Mouse (Mus musculus) neural tube, embryonic 11.5 days (tissue): ENCODE results near the gene Cyp3a13. TPM values are rescaled to one million over a fixed set of nuclear protein-coding genes. Genes with fewer than 3 reads are reported as not detected.
"Not testable (repeated sequence)": the region's sequence is repeated elsewhere in the genome, so short reads cannot be mapped to it uniquely, and the experiment has no call there.

Experiments
- ATAC-seq: fragments of 200-750 bp; cut with Nextera tagmentation; 2 replicates; pipeline ENCODE4 v1.8.0; 2017; ENCODE audit warnings: moderate number of reproducible peaks, mild to moderate bottlenecking, moderate TSS enrichment, moderate library complexity; ENCODE audit not compliant: insufficient read depth, low FRiP score, low TSS enrichment
- DNase-seq: peaks from one replicate; pipeline ENCODE4 v3.0.0-alpha.2; 2015; ENCODE audit warnings: low spot score
- H3K27ac ChIP-seq: fragments of 300-500 bp; sonication (generic); 2 replicates; pipeline ENCODE4 v1.5.1; 2014; ENCODE audit warnings: low read depth, mild to moderate bottlenecking, low read length
- H3K27me3 ChIP-seq: fragments of 300-500 bp; sonication (generic); 2 replicates; pipeline ENCODE4 v1.6.1; 2014; ENCODE audit warnings: mild to moderate bottlenecking, low read length, mixed read lengths; ENCODE audit not compliant: control insufficient read depth, insufficient read depth
- H3K36me3 ChIP-seq: fragments of 300-500 bp; sonication (generic); 2 replicates; pipeline ENCODE4 v1.6.1; 2014; ENCODE audit warnings: mild to moderate bottlenecking, low read length, moderate library complexity, mixed read lengths; ENCODE audit not compliant: control insufficient read depth, insufficient read depth
- H3K4me1 ChIP-seq: fragments of 300-500 bp; sonication (generic); 2 replicates; pipeline ENCODE4 v1.6.1; 2014; ENCODE audit warnings: low read length, mixed read lengths; ENCODE audit not compliant: control insufficient read depth, insufficient read depth
- H3K4me2 ChIP-seq: fragments of 300-500 bp; sonication (generic); 2 replicates; pipeline ENCODE4 v1.6.1; 2014; ENCODE audit warnings: low read depth, mild to moderate bottlenecking, moderate library complexity
- H3K4me3 ChIP-seq: fragments of 300-500 bp; sonication (generic); 2 replicates; pipeline ENCODE4 v1.5.1; 2014; ENCODE audit warnings: low read depth, low read length
- H3K9ac ChIP-seq: fragments of 300-500 bp; sonication (generic); 2 replicates; pipeline ENCODE4 v1.6.1; 2014; ENCODE audit warnings: mild to moderate bottlenecking, low read length
- H3K9me3 ChIP-seq: fragments of 300-500 bp; sonication (generic); 2 replicates; pipeline ENCODE4 v1.6.1; 2016; ENCODE audit warnings: low read length; ENCODE audit not compliant: control insufficient read depth
- WGBS: fragments of 180-500 bp; shearing (Covaris S2); extraction: QIAGEN DNeasy Blood & Tissue Kit; methylation state at CpG from one replicate; pipeline ENCODE4 v1.1.7; 2014; 5-methylcytosine and 5-hydroxymethylcytosine counted together
- polyA plus RNA-seq: library from polyadenylated mRNA; unstranded; fragments of >200 nt; fragmentation: Nextera tagmentation; extraction: Ambion mirVana; gene quantifications from 2 replicates; pipeline ENCODE4 v1.2.1, GENCODE M21; 2014

The Cyp3a13 gene
- polyA plus RNA-seq, 1 experiment from 2014 or later = 0.08 TPM

- 93% methylated on average over 2 of the region's 2 CpGs for WGBS
- ATAC-seq = no peak
- no peak overlapping the region for H3K9ac ChIP-seq
- no peaks in the 10 kb centered on the region for H3K4me1 ChIP-seq
- DNase-seq = no peak
- H3K4me2 ChIP-seq = no peak overlapping the region
- no peaks in the 10 kb centered on the region for H3K27me3 ChIP-seq
- no peaks in the 10 kb centered on the region for H3K9me3 ChIP-seq
- H3K36me3 ChIP-seq = no peaks in the 10 kb centered on the region
- no peak overlapping the region for H3K4me3 ChIP-seq
- no peak overlapping the region for H3K27ac ChIP-seq
Measured at GRCm38 (mm10) chr5:137936486-137936885, 15.1 kb upstream of the Cyp3a13 start.

GRCm38 (mm10) chr5:137933934-137934333, 12.5 kb upstream of the Cyp3a13 start:
- H3K4me3 ChIP-seq, H3K27me3 ChIP-seq, H3K9ac ChIP-seq, DNase-seq, H3K4me2 ChIP-seq, H3K4me1 ChIP-seq, H3K9me3 ChIP-seq, ATAC-seq, H3K36me3 ChIP-seq, H3K27ac ChIP-seq: not testable (repeated sequence)
- 79% methylated on average over 2 of the region's 2 CpGs for WGBS

- H3K9me3 ChIP-seq = no peaks in the 10 kb centered on the region
- DNase-seq (no peak), ATAC-seq (no peak)
- no peaks in the 10 kb centered on the region for H3K36me3 ChIP-seq
- no peak overlapping the region for H3K4me3 ChIP-seq
- no peak overlapping the region for H3K4me2 ChIP-seq
- H3K27me3 ChIP-seq = no peaks in the 10 kb centered on the region
- WGBS = 81% methylated on average over 11 of the region's 11 CpGs
- no peak overlapping the region for H3K27ac ChIP-seq
- no peaks in the 10 kb centered on the region for H3K4me1 ChIP-seq
- H3K9ac ChIP-seq = no peak overlapping the region
Measured at GRCm38 (mm10) chr5:137928439-137928838, 7.0 kb upstream of the Cyp3a13 start.

GRCm38 (mm10) chr5:137922171-137922570, 752 bp upstream of the Cyp3a13 start:
- H3K9ac ChIP-seq = no peak overlapping the region
- no peak overlapping the region for H3K27ac ChIP-seq
- ATAC-seq = no peak
- H3K4me3 ChIP-seq = no peak overlapping the region
- DNase-seq = no peak
- no peak overlapping the region for H3K4me2 ChIP-seq
- H3K9me3 ChIP-seq = no peaks in the 10 kb centered on the region
- no peaks in the 10 kb centered on the region for H3K36me3 ChIP-seq
- no peaks in the 10 kb centered on the region for H3K4me1 ChIP-seq
- H3K27me3 ChIP-seq = no peaks in the 10 kb centered on the region

GRCm38 (mm10) chr5:137915550-137915949, 5.9 kb downstream of the Cyp3a13 start:
- DNase-seq (no peak), ATAC-seq (no peak)
- Histone ChIP-seq H3K4me2 (no peak overlapping the region), H3K9me3 (no peaks in the 10 kb centered on the region), H3K9ac (no peak overlapping the region), H3K4me3 (no peak overlapping the region), H3K27ac (no peak overlapping the region), H3K27me3 (no peaks in the 10 kb centered on the region), H3K36me3 (no peaks in the 10 kb centered on the region), H3K4me1 (no peaks in the 10 kb centered on the region)
- 84% methylated on average over 6 of the region's 6 CpGs for WGBS

GRCm38 (mm10) chr5:137914508-137914907, 6.9 kb downstream of the Cyp3a13 start:
- H3K4me3 ChIP-seq = no peak overlapping the region
- H3K9me3 ChIP-seq = no peaks in the 10 kb centered on the region
- no peak for ATAC-seq
- no peaks in the 10 kb centered on the region for H3K27me3 ChIP-seq
- H3K36me3 ChIP-seq = no peaks in the 10 kb centered on the region
- H3K27ac ChIP-seq = no peak overlapping the region
- no peak for DNase-seq
- H3K4me2 ChIP-seq = no peak overlapping the region
- no peak overlapping the region for H3K9ac ChIP-seq
- no peaks in the 10 kb centered on the region for H3K4me1 ChIP-seq

GRCm38 (mm10) chr5:137909564-137910262, 11.7 kb downstream of the Cyp3a13 start:
- Histone ChIP-seq H3K27ac (no peak overlapping the region), H3K4me2 (no peak overlapping the region), H3K9ac (no peak overlapping the region), H3K4me1 (no peaks in the 10 kb centered on the region), H3K9me3 (no peaks in the 10 kb centered on the region), H3K27me3 (no peaks in the 10 kb centered on the region), H3K36me3 (no peaks in the 10 kb centered on the region), H3K4me3 (no peak overlapping the region)
- ATAC-seq (no peak), DNase-seq (no peak)
- 87% methylated on average over 3 of the region's 3 CpGs for WGBS

- H3K36me3 ChIP-seq = no peaks in the 10 kb centered on the region
- no peaks in the 10 kb centered on the region for H3K27me3 ChIP-seq
- DNase-seq (no peak), ATAC-seq (no peak)
- no peaks in the 10 kb centered on the region for H3K9me3 ChIP-seq
- no peak overlapping the region for H3K27ac ChIP-seq
- 75% methylated on average over 1 of the region's 1 CpGs for WGBS
- no peak overlapping the region for H3K4me2 ChIP-seq
- H3K4me1 ChIP-seq = no peaks in the 10 kb centered on the region
- no peak overlapping the region for H3K9ac ChIP-seq
- H3K4me3 ChIP-seq = no peak overlapping the region
Measured at GRCm38 (mm10) chr5:137897812-137898211, 23.6 kb downstream of the Cyp3a13 start.

- H3K4me1 ChIP-seq = no peaks in the 10 kb centered on the region
- no peaks in the 10 kb centered on the region for H3K36me3 ChIP-seq
- DNase-seq (no peak), ATAC-seq (no peak)
- H3K9ac ChIP-seq = no peak overlapping the region
- no peaks in the 10 kb centered on the region for H3K9me3 ChIP-seq
- no peak overlapping the region for H3K4me2 ChIP-seq
- 64% methylated on average over 1 of the region's 1 CpGs for WGBS
- H3K4me3 ChIP-seq = no peak overlapping the region
- no peak overlapping the region for H3K27ac ChIP-seq
- H3K27me3 ChIP-seq = no peaks in the 10 kb centered on the region
Measured at GRCm38 (mm10) chr5:137892954-137893353, 28.5 kb downstream of the Cyp3a13 start.
